In genomic region chr19:11316786-11317185, GRCm38 (mm10) we compare ENCODE assay signal across 50 mouse cellular contexts. TPM values are rescaled to one million over a fixed set of nuclear protein-coding genes. Genes with fewer than 3 reads are reported as not detected.
"Had no signal": no experiment of that assay in that cellular context is flagged by ENCODE, and none has a peak within 500 bp of the region (broad histone marks: within the 10 kb centered on the region; RNA-seq: fewer than 3 reads in every experiment).

No protein-coding gene starts in this region.

- H3K9me3 ChIP-seq: heart, embryonic 12.5 days; heart, embryonic 13.5 days; heart, embryonic 15.5 days; hindbrain, embryonic 10.5 days; hindbrain, embryonic 12.5 days; hindbrain, embryonic 13.5 days; hindbrain, embryonic 15.5 days; intestine, embryonic 15.5 days; kidney, embryonic 15.5 days had no signal

- H3K36me3 ChIP-seq: heart, embryonic 12.5 days; heart, embryonic 13.5 days; heart, embryonic 15.5 days; hindbrain, embryonic 10.5 days; hindbrain, embryonic 12.5 days; hindbrain, embryonic 13.5 days; hindbrain, embryonic 15.5 days; intestine, embryonic 15.5 days; kidney, embryonic 15.5 days had no signal

- DNase-seq: heart, postnatal 10 days; heart, postnatal 14 days; heart, postnatal 36 days; heart, postnatal 4 days; kidney, adult 11 months; kidney, adult 18-20 months; kidney, adult 2 months; kidney, adult 8-10 months; kidney, adult 9 months; kidney, postnatal 10 days; kidney, postnatal 14 days; kidney, postnatal 25 days; kidney, postnatal 36 days; kidney, postnatal 4 days; layer of hippocampus, adult 9-11 months; layer of hippocampus, postnatal 36 days had no signal

- H3K4me1 ChIP-seq: heart, embryonic 12.5 days; heart, embryonic 13.5 days; heart, embryonic 15.5 days; hindbrain, embryonic 10.5 days; hindbrain, embryonic 12.5 days; hindbrain, embryonic 13.5 days; hindbrain, embryonic 15.5 days; intestine, embryonic 15.5 days; kidney, embryonic 15.5 days had no signal

- H3K27me3 ChIP-seq: heart, embryonic 12.5 days; heart, embryonic 13.5 days; heart, embryonic 15.5 days; hindbrain, embryonic 12.5 days; hindbrain, embryonic 13.5 days; hindbrain, embryonic 15.5 days; intestine, embryonic 15.5 days; kidney, embryonic 15.5 days had no signal

- H3K9ac ChIP-seq: heart, embryonic 12.5 days; heart, embryonic 13.5 days; heart, embryonic 15.5 days; hindbrain, embryonic 12.5 days; hindbrain, embryonic 13.5 days; hindbrain, embryonic 14.5 days; hindbrain, embryonic 15.5 days; intestine, embryonic 15.5 days; kidney, embryonic 15.5 days had no signal

- H3K27ac ChIP-seq: heart, embryonic 13.5 days; heart, embryonic 15.5 days; hindbrain, embryonic 10.5 days; hindbrain, embryonic 12.5 days; hindbrain, embryonic 13.5 days; hindbrain, embryonic 14.5 days; hindbrain, embryonic 15.5 days; hindbrain, postnatal 0 days; intestine, embryonic 15.5 days; kidney, embryonic 15.5 days; kidney, postnatal 0 days; layer of hippocampus, adult 2 months; left cerebral cortex, adult 2 months had no signal

- H3K4me2 ChIP-seq: heart, embryonic 12.5 days; heart, embryonic 13.5 days; heart, embryonic 15.5 days; hindbrain, embryonic 12.5 days; hindbrain, embryonic 13.5 days; hindbrain, embryonic 14.5 days; hindbrain, embryonic 15.5 days; intestine, embryonic 15.5 days; kidney, embryonic 15.5 days had no signal

- ATAC-seq: hindbrain, embryonic 16.5 days; hindbrain, postnatal 0 days; inflammation-experienced regulatory T-cells, adult 6 months; intestine, embryonic 15.5 days; intestine, embryonic 16.5 days; intestine, postnatal 0 days had no signal

- H3K4me3 ChIP-seq: heart, embryonic 12.5 days; heart, embryonic 13.5 days; heart, embryonic 15.5 days; hindbrain, embryonic 10.5 days; hindbrain, embryonic 12.5 days; hindbrain, embryonic 13.5 days; hindbrain, embryonic 15.5 days; intestine, embryonic 15.5 days; kidney, embryonic 15.5 days; layer of hippocampus, adult 2 months; left cerebral cortex, adult 2 months had no signal

RNA-seq across cellular contexts. Expression of gene Ms4a14, which starts 2.5 kb away (rescaled TPM):
- total RNA-seq: heart, postnatal 4 days; hematopoietic stem cell, adult 5-6 weeks; hindbrain, postnatal 0 days; layer of hippocampus, adult 18-20 months; layer of hippocampus, postnatal 10 days; layer of hippocampus, postnatal 14 days; layer of hippocampus, postnatal 25 days; layer of hippocampus, postnatal 36 days; left cerebral cortex, adult 18-20 months; left cerebral cortex, adult 2 months had no signal
- polyA plus RNA-seq: heart, embryonic 12.5 days; heart, embryonic 13.5 days; hindbrain, embryonic 12.5 days; hindbrain, embryonic 15.5 days; hindbrain, embryonic 16.5 days; hindbrain, postnatal 0 days; inflammation-experienced regulatory T-cells, adult 6 months; intestine, embryonic 15.5 days had no signal

RNA-seq across cellular contexts. Expression of gene Ms4a7, which starts 19.2 kb away (rescaled TPM):
- total RNA-seq: hematopoietic stem cell, adult 5-6 weeks; layer of hippocampus, postnatal 10 days; layer of hippocampus, postnatal 25 days had no signal

RNA-seq across cellular contexts. Expression of gene Ms4a5, which starts 33.1 kb away (rescaled TPM):
- total RNA-seq: heart, postnatal 10 days; heart, postnatal 14 days; heart, postnatal 25 days; heart, postnatal 36 days; heart, postnatal 4 days; hematopoietic stem cell, adult 5-6 weeks; hindbrain, postnatal 0 days; layer of hippocampus, adult 18-20 months; layer of hippocampus, adult 2 months; layer of hippocampus, postnatal 10 days; layer of hippocampus, postnatal 14 days; layer of hippocampus, postnatal 25 days; layer of hippocampus, postnatal 36 days; left cerebral cortex, adult 18-20 months; left cerebral cortex, adult 2 months; left cerebral cortex, adult 8-10 months had no signal
- polyA plus RNA-seq: heart, embryonic 12.5 days; heart, embryonic 13.5 days; heart, embryonic 14.5 days; heart, embryonic 15.5 days; heart, embryonic 16.5 days; heart, postnatal 0 days; hindbrain, embryonic 10.5 days; hindbrain, embryonic 11.5 days; hindbrain, embryonic 12.5 days; hindbrain, embryonic 13.5 days; hindbrain, embryonic 14.5 days; hindbrain, embryonic 15.5 days; hindbrain, embryonic 16.5 days; hindbrain, postnatal 0 days; inflammation-experienced regulatory T-cells, adult 6 months; intestine, embryonic 14.5 days; intestine, embryonic 15.5 days; intestine, embryonic 16.5 days; kidney, adult 2 months; kidney, embryonic 14.5 days; kidney, embryonic 15.5 days; kidney, embryonic 16.5 days; kidney, postnatal 0 days; large intestine, adult 2 months had no signal

RNA-seq across cellular contexts. Expression of gene Ms4a1, which starts 50.7 kb away (rescaled TPM):
- total RNA-seq: hematopoietic stem cell, adult 5-6 weeks; hindbrain, postnatal 0 days; layer of hippocampus, adult 18-20 months; layer of hippocampus, adult 2 months; layer of hippocampus, postnatal 14 days; layer of hippocampus, postnatal 25 days; layer of hippocampus, postnatal 36 days; left cerebral cortex, adult 18-20 months; left cerebral cortex, adult 2 months; left cerebral cortex, adult 8-10 months had no signal
- polyA plus RNA-seq: heart, embryonic 12.5 days; heart, embryonic 13.5 days; heart, embryonic 14.5 days; heart, embryonic 15.5 days; heart, embryonic 16.5 days; hindbrain, embryonic 10.5 days; hindbrain, embryonic 11.5 days; hindbrain, embryonic 12.5 days; hindbrain, embryonic 13.5 days; hindbrain, embryonic 14.5 days; hindbrain, embryonic 15.5 days; hindbrain, embryonic 16.5 days; hindbrain, postnatal 0 days; intestine, embryonic 14.5 days; intestine, embryonic 15.5 days; intestine, embryonic 16.5 days; kidney, embryonic 14.5 days; kidney, embryonic 15.5 days; kidney, embryonic 16.5 days had no signal

RNA-seq across cellular contexts. Expression of gene Ms4a4a, which starts 58.5 kb away (rescaled TPM):
- total RNA-seq: hematopoietic stem cell, adult 5-6 weeks had no signal
